Mouse (Mus musculus) limb, embryonic 11.5 days (tissue): ENCODE results near the gene Lenep. TPM values are rescaled to one million over a fixed set of nuclear protein-coding genes. Genes with fewer than 3 reads are reported as not detected.
A peak's percentile ranks its signal among the peaks of the same experiment; 100 is the strongest.

Source experiments
- ATAC-seq: fragments of 200-750 bp; cut with Nextera tagmentation; 2 replicates; pipeline ENCODE4 v1.8.0; 2017; ENCODE audit warnings: low read depth; ENCODE audit not compliant: insufficient number of reproducible peaks, low FRiP score, low TSS enrichment
- DNase-seq: peaks from one replicate; pipeline ENCODE4 v3.0.0-alpha.2; 2015; ENCODE audit warnings: low spot score
- H3K27ac ChIP-seq: fragments of 300-500 bp; sonication (generic); replicated peaks from 2 replicates; pipeline ENCODE4 v1.5.1; 2014; ENCODE audit warnings: low read depth, mild to moderate bottlenecking, low read length
- H3K27me3 ChIP-seq: fragments of 300-500 bp; sonication (generic); 2 replicates; pipeline ENCODE4 v1.6.1; 2014; ENCODE audit warnings: mild to moderate bottlenecking, low read length, mixed read lengths; ENCODE audit not compliant: control insufficient read depth, insufficient read depth
- H3K36me3 ChIP-seq: fragments of 300-500 bp; sonication (generic); 2 replicates; pipeline ENCODE4 v1.6.1; 2014; ENCODE audit warnings: mild to moderate bottlenecking, low read length, moderate library complexity, mixed read lengths; ENCODE audit not compliant: control insufficient read depth, insufficient read depth
- H3K4me1 ChIP-seq: fragments of 300-500 bp; sonication (generic); 2 replicates; pipeline ENCODE4 v1.6.1; 2014; ENCODE audit warnings: low read length, mixed read lengths; ENCODE audit not compliant: control insufficient read depth, insufficient read depth
- H3K4me2 ChIP-seq: fragments of 300-500 bp; sonication (generic); 2 replicates; pipeline ENCODE4 v1.6.1; 2014; ENCODE audit warnings: low read depth, mild to moderate bottlenecking, moderate library complexity; ENCODE audit not compliant: severe bottlenecking
- H3K4me3 ChIP-seq: fragments of 300-500 bp; sonication (generic); 2 replicates; pipeline ENCODE4 v1.5.1; 2014; ENCODE audit warnings: low read depth, low read length
- H3K9ac ChIP-seq: fragments of 300-500 bp; sonication (generic); 2 replicates; pipeline ENCODE4 v1.6.1; 2014; ENCODE audit warnings: mild to moderate bottlenecking, low read length
- H3K9me3 ChIP-seq: fragments of 300-500 bp; sonication (generic); 2 replicates; pipeline ENCODE4 v1.6.1; 2016; ENCODE audit warnings: low read length; ENCODE audit not compliant: control insufficient read depth
- WGBS: fragments of 180-500 bp; shearing (Covaris S2); extraction: QIAGEN DNeasy Blood & Tissue Kit; methylation state at CpG from one replicate; pipeline ENCODE4 v1.1.7; 2014; 5-methylcytosine and 5-hydroxymethylcytosine counted together
- polyA plus RNA-seq: library from polyadenylated mRNA; unstranded; fragments of >200 nt; fragmentation: Nextera tagmentation; extraction: Ambion mirVana; gene quantifications from 2 replicates; pipeline ENCODE4 v1.2.1, GENCODE M21; 2014

Lenep gene
- polyA plus RNA-seq, 1 experiment from 2014 or later, result 0.61 TPM

GRCm38 (mm10) chr3:89417131-89417530 lies 14.5 kb upstream of the Lenep start:
- WGBS, result 28% methylated on average over 2 of the region's 2 CpGs
- ATAC-seq (no peak), DNase-seq (no peak)
- peak overlapping the region; percentile 70 for H3K4me3 ChIP-seq
- H3K4me2 ChIP-seq, result peak overlapping the region; percentile 77
- H3K36me3 ChIP-seq, result peaks cover 20% of the 10 kb centered on the region
- peaks cover 28% of the 10 kb centered on the region for H3K4me1 ChIP-seq
- H3K9ac ChIP-seq, result peak overlapping the region; percentile 61
- H3K9me3 ChIP-seq, result no peaks in the 10 kb centered on the region
- no peaks in the 10 kb centered on the region for H3K27me3 ChIP-seq
- no peak overlapping the region; the same call in 1 of the 2 replicates for H3K27ac ChIP-seq

- no peak for DNase-seq
- Histone ChIP-seq H3K27me3 (no peaks in the 10 kb centered on the region), H3K4me2 (no peak overlapping the region), H3K27ac (no peak overlapping the region), H3K4me1 (peaks cover 20% of the 10 kb centered on the region), H3K36me3 (peaks cover 20% of the 10 kb centered on the region), H3K9ac (no peak overlapping the region), H3K9me3 (no peaks in the 10 kb centered on the region), H3K4me3 (no peak overlapping the region; the same call in 1 of the 2 replicates)
- no peak for ATAC-seq
- WGBS, result 96% methylated on average over 8 of the region's 8 CpGs
Measured at GRCm38 (mm10) chr3:89416158-89416557, 13.6 kb upstream of the Lenep start.

- peak within 1 kb of the TSS; percentile 57 for H3K4me2 ChIP-seq
- peaks cover 20% of the 10 kb centered on the region for H3K36me3 ChIP-seq
- no peaks in the 10 kb centered on the region for H3K27me3 ChIP-seq
- DNase-seq (peak; percentile 99), ATAC-seq (peak; percentile 96)
- H3K9ac ChIP-seq, result peak within 1 kb of the TSS; percentile 53
- peak within 1 kb of the TSS; percentile 46 for H3K4me3 ChIP-seq
- WGBS, result 6% methylated on average over 28 of the region's 28 CpGs
- peaks cover 11% of the 10 kb centered on the region for H3K4me1 ChIP-seq
- H3K9me3 ChIP-seq, result no peaks in the 10 kb centered on the region
- no peak within 1 kb of the TSS for H3K27ac ChIP-seq
Measured at GRCm38 (mm10) chr3:89411490-89412393, 9.1 kb upstream of the Lenep start, which contains the start of gene Flad1. TSS of gene Flad1 (minus strand) at chr3:89411870.

- ATAC-seq (no peak), DNase-seq (no peak)
- Histone ChIP-seq H3K9me3 (no peaks in the 10 kb centered on the region), H3K27ac (no peak overlapping the region), H3K4me3 (peak overlapping the region; percentile 46), H3K9ac (peak overlapping the region; percentile 47), H3K4me2 (peak overlapping the region; percentile 57), H3K36me3 (peaks cover 13% of the 10 kb centered on the region), H3K27me3 (no peaks in the 10 kb centered on the region), H3K4me1 (peaks cover 5% of the 10 kb centered on the region; the same call in 1 of the 2 replicates)
- WGBS, result 79% methylated on average over 10 of the region's 10 CpGs
Measured at GRCm38 (mm10) chr3:89410864-89411263, 8.3 kb upstream of the Lenep start.

- Histone ChIP-seq H3K36me3 (peaks cover 5% of the 10 kb centered on the region), H3K9me3 (no peaks in the 10 kb centered on the region), H3K9ac (no peak overlapping the region), H3K4me3 (no peak overlapping the region), H3K4me1 (peaks cover 5% of the 10 kb centered on the region; the same call in 1 of the 2 replicates), H3K27ac (no peak overlapping the region), H3K27me3 (no peaks in the 10 kb centered on the region), H3K4me2 (no peak overlapping the region)
- no peak for DNase-seq
- WGBS, result 88% methylated on average over 3 of the region's 3 CpGs
- no peak for ATAC-seq
Measured at GRCm38 (mm10) chr3:89409701-89410100, 7.1 kb upstream of the Lenep start.

- Histone ChIP-seq H3K4me1 (peaks cover 5% of the 10 kb centered on the region; the same call in 1 of the 2 replicates), H3K36me3 (no peaks in the 10 kb centered on the region; the same call in 1 of the 2 replicates), H3K9me3 (no peaks in the 10 kb centered on the region), H3K4me2 (no peak overlapping the region), H3K27me3 (no peaks in the 10 kb centered on the region), H3K9ac (no peak overlapping the region), H3K4me3 (no peak overlapping the region), H3K27ac (no peak overlapping the region)
- DNase-seq (no peak), ATAC-seq (no peak)
- WGBS, result 59% methylated on average over 16 of the region's 16 CpGs
Measured at GRCm38 (mm10) chr3:89408448-89408847, 5.9 kb upstream of the Lenep start.

GRCm38 (mm10) chr3:89406887-89407286 lies 4.3 kb upstream of the Lenep start:
- peaks cover 1% of the 10 kb centered on the region for H3K36me3 ChIP-seq
- 87% methylated on average over 6 of the region's 6 CpGs for WGBS
- no peaks in the 10 kb centered on the region for H3K27me3 ChIP-seq
- ATAC-seq (no peak), DNase-seq (no peak)
- no peaks in the 10 kb centered on the region for H3K9me3 ChIP-seq
- H3K4me1 ChIP-seq, result peaks cover 5% of the 10 kb centered on the region; the same call in 1 of the 2 replicates
- no peak overlapping the region for H3K27ac ChIP-seq
- H3K4me3 ChIP-seq, result no peak overlapping the region
- H3K9ac ChIP-seq, result no peak overlapping the region
- no peak overlapping the region for H3K4me2 ChIP-seq

GRCm38 (mm10) chr3:89401329-89401728 lies 1.3 kb downstream of the Lenep start:
- Histone ChIP-seq H3K4me2 (no peak overlapping the region), H3K36me3 (peaks cover 2% of the 10 kb centered on the region), H3K9me3 (no peaks in the 10 kb centered on the region), H3K27me3 (no peaks in the 10 kb centered on the region), H3K4me3 (no peak overlapping the region), H3K27ac (no peak overlapping the region), H3K4me1 (0 out of 2 replicates have a peak, but pooled peaks cover 2% of the 10 kb centered on the region), H3K9ac (no peak overlapping the region)
- ATAC-seq, result no peak
- no peak for DNase-seq
- WGBS, result 87% methylated on average over 7 of the region's 7 CpGs
